Mouse (Mus musculus) neural tube, embryonic 14.5 days (tissue): ENCODE measurements around the gene Zbtb16. TPM values are rescaled to one million over a fixed set of nuclear protein-coding genes. Genes with fewer than 3 reads are reported as not detected.

Source experiments
- ATAC-seq: fragments of 200-750 bp; cut with Nextera tagmentation; 2 replicates; pipeline ENCODE4 v1.8.0; 2017; ENCODE audit warnings: low read depth, mild to moderate bottlenecking, moderate TSS enrichment, moderate library complexity
- H3K27ac ChIP-seq: fragments of 300-500 bp; sonication (generic); 2 replicates; pipeline ENCODE4 v1.5.1; 2014; ENCODE audit warnings: low read depth, mild to moderate bottlenecking, control low read depth, low read length, moderate library complexity, mixed read lengths
- H3K27me3 ChIP-seq: fragments of 300-500 bp; sonication (generic); 2 replicates; pipeline ENCODE4 v1.6.1; 2014; ENCODE audit warnings: low read length; ENCODE audit not compliant: control insufficient read depth, insufficient read depth
- H3K36me3 ChIP-seq: fragments of 300-500 bp; sonication (generic); 2 replicates; pipeline ENCODE4 v1.6.1; 2014; ENCODE audit warnings: low read length, mixed read lengths; ENCODE audit not compliant: control insufficient read depth, insufficient read depth
- H3K4me1 ChIP-seq: fragments of 300-500 bp; sonication (generic); 2 replicates; pipeline ENCODE4 v1.6.1; 2014; ENCODE audit warnings: low read length; ENCODE audit not compliant: control insufficient read depth, insufficient read depth
- H3K4me2 ChIP-seq: fragments of 300-500 bp; sonication (generic); 2 replicates; pipeline ENCODE4 v1.6.1; 2014; ENCODE audit warnings: mild to moderate bottlenecking, low read depth, low read length, control low read depth
- H3K4me3 ChIP-seq: fragments of 300-500 bp; sonication (generic); 2 replicates; pipeline ENCODE4 v1.5.1; 2014; ENCODE audit warnings: low read depth, low read length, control low read depth, mixed read lengths
- H3K9ac ChIP-seq: fragments of 300-500 bp; sonication (generic); replicated peaks from 2 replicates; pipeline ENCODE4 v1.6.1; 2014; ENCODE audit warnings: low read depth, mild to moderate bottlenecking, control low read depth, low read length, mixed read lengths
- H3K9me3 ChIP-seq: fragments of 300-500 bp; sonication (generic); 2 replicates; pipeline ENCODE4 v1.6.1; 2016; ENCODE audit warnings: low read length; ENCODE audit not compliant: control insufficient read depth
- WGBS: fragments of 180-500 bp; shearing (Covaris S2); extraction: QIAGEN DNeasy Blood & Tissue Kit; methylation state at CpG from one replicate; pipeline ENCODE4 v1.1.7; 2014; 5-methylcytosine and 5-hydroxymethylcytosine counted together
- polyA plus RNA-seq: library from polyadenylated mRNA; unstranded; fragments of >200 nt; fragmentation: Nextera tagmentation; extraction: Ambion mirVana; gene quantifications from 2 replicates; pipeline ENCODE4 v1.2.1, GENCODE M21; 2014

Gene Zbtb16
- polyA plus RNA-seq, 1 experiment from 2014 or later: 12.0 TPM

GRCm38 (mm10) chr9:48814881-48815495 is 21.0 kb downstream of the Zbtb16 start:
- WGBS: 92% methylated on average over 12 of the region's 12 CpGs

GRCm38 (mm10) chr9:48813960-48814880 is 21.8 kb downstream of the Zbtb16 start:
- no peak overlapping the region for H3K9ac ChIP-seq
- no peak overlapping the region for H3K4me3 ChIP-seq
- H3K9me3 ChIP-seq: no peaks in the 10 kb centered on the region
- H3K27me3 ChIP-seq: no peaks in the 10 kb centered on the region
- no peak overlapping the region for H3K27ac ChIP-seq
- H3K36me3 ChIP-seq: no peaks in the 10 kb centered on the region
- no peak overlapping the region for H3K4me2 ChIP-seq
- 62% methylated on average over 19 of the region's 19 CpGs for WGBS
- no peaks in the 10 kb centered on the region for H3K4me1 ChIP-seq
- no peak for ATAC-seq

More at GRCm38 (mm10) chr9:48814881-48815495, 21.0 kb downstream of the Zbtb16 start:
- no peaks in the 10 kb centered on the region for H3K36me3 ChIP-seq
- no peaks in the 10 kb centered on the region for H3K9me3 ChIP-seq
- no peaks in the 10 kb centered on the region for H3K27me3 ChIP-seq
- H3K4me3 ChIP-seq: no peak overlapping the region
- H3K9ac ChIP-seq: no peak overlapping the region
- no peak for ATAC-seq
- no peak overlapping the region for H3K4me2 ChIP-seq
- H3K4me1 ChIP-seq: no peaks in the 10 kb centered on the region
- no peak overlapping the region for H3K27ac ChIP-seq

GRCm38 (mm10) chr9:48812352-48812751 is 23.7 kb downstream of the Zbtb16 start:
- H3K9me3 ChIP-seq: no peaks in the 10 kb centered on the region
- 92% methylated on average over 6 of the region's 6 CpGs for WGBS

GRCm38 (mm10) chr9:48806591-48806990 is 29.4 kb downstream of the Zbtb16 start:
- Histone ChIP-seq H3K27ac (no peak overlapping the region), H3K4me1 (no peaks in the 10 kb centered on the region), H3K4me2 (no peak overlapping the region), H3K9me3 (no peaks in the 10 kb centered on the region), H3K9ac (no peak overlapping the region), H3K27me3 (no peaks in the 10 kb centered on the region), H3K36me3 (no peaks in the 10 kb centered on the region), H3K4me3 (no peak overlapping the region)
- ATAC-seq: no peak
- 61% methylated on average over 6 of the region's 6 CpGs for WGBS

More at GRCm38 (mm10) chr9:48812352-48812751, 23.7 kb downstream of the Zbtb16 start:
- Histone ChIP-seq H3K4me1 (no peaks in the 10 kb centered on the region), H3K27me3 (no peaks in the 10 kb centered on the region), H3K36me3 (no peaks in the 10 kb centered on the region), H3K27ac (no peak overlapping the region), H3K4me2 (no peak overlapping the region), H3K9ac (no peak overlapping the region), H3K4me3 (no peak overlapping the region)
- no peak for ATAC-seq

- Histone ChIP-seq H3K4me2 (no peak overlapping the region), H3K36me3 (no peaks in the 10 kb centered on the region), H3K27me3 (no peaks in the 10 kb centered on the region), H3K9ac (no peak overlapping the region), H3K27ac (no peak overlapping the region), H3K4me1 (no peaks in the 10 kb centered on the region), H3K9me3 (no peaks in the 10 kb centered on the region), H3K4me3 (no peak overlapping the region)
- no peak for ATAC-seq
- WGBS: 90% methylated on average over 8 of the region's 8 CpGs
Measured at GRCm38 (mm10) chr9:48805850-48806249, 30.2 kb downstream of the Zbtb16 start.

- H3K9ac ChIP-seq: no peak overlapping the region
- H3K4me2 ChIP-seq: no peak overlapping the region
- no peaks in the 10 kb centered on the region for H3K4me1 ChIP-seq
- ATAC-seq: no peak
- no peaks in the 10 kb centered on the region for H3K27me3 ChIP-seq
- WGBS: 85% methylated on average over 6 of the region's 6 CpGs
- no peak overlapping the region for H3K27ac ChIP-seq
- no peaks in the 10 kb centered on the region for H3K36me3 ChIP-seq
- no peaks in the 10 kb centered on the region for H3K9me3 ChIP-seq
- H3K4me3 ChIP-seq: no peak overlapping the region
Measured at GRCm38 (mm10) chr9:48804509-48804908, 31.5 kb downstream of the Zbtb16 start.

GRCm38 (mm10) chr9:48803460-48804240 is 32.4 kb downstream of the Zbtb16 start:
- Histone ChIP-seq H3K4me2 (no peak overlapping the region), H3K36me3 (no peaks in the 10 kb centered on the region), H3K9ac (no peak overlapping the region), H3K4me1 (no peaks in the 10 kb centered on the region), H3K27ac (no peak overlapping the region), H3K9me3 (no peaks in the 10 kb centered on the region), H3K4me3 (no peak overlapping the region), H3K27me3 (no peaks in the 10 kb centered on the region)
- ATAC-seq: no peak
- WGBS: 94% methylated on average over 27 of the region's 27 CpGs

GRCm38 (mm10) chr9:48802374-48802773 is 33.6 kb downstream of the Zbtb16 start:
- H3K4me1 ChIP-seq: no peaks in the 10 kb centered on the region
- H3K36me3 ChIP-seq: no peaks in the 10 kb centered on the region
- no peak overlapping the region for H3K4me3 ChIP-seq
- WGBS: 66% methylated on average over 5 of the region's 5 CpGs
- H3K9ac ChIP-seq: no peak overlapping the region
- H3K27ac ChIP-seq: no peak overlapping the region
- ATAC-seq: no peak
- H3K27me3 ChIP-seq: no peaks in the 10 kb centered on the region
- H3K4me2 ChIP-seq: no peak overlapping the region
- H3K9me3 ChIP-seq: no peaks in the 10 kb centered on the region
